Mouse (Mus musculus): ENCODE results near the gene Cep295nl.
A peak's percentile ranks its signal among the peaks of the same experiment; 100 is the strongest.
"Not testable (repeated sequence)": the region's sequence is repeated elsewhere in the genome, so short reads cannot be mapped to it uniquely, and the experiment has no call there.

The Cep295nl gene

GRCm38 (mm10) chr11:118342400-118342981, at the start of gene Cep295nl:
Gene Cep295nl (minus strand): TSS chr11:118342500.
- DNase-seq = no peak

GRCm38 (mm10) chr11:118387816-118388215, 45.5 kb upstream of the Cep295nl start:
- not testable (repeated sequence) for DNase-seq

GRCm38 (mm10) chr11:118379251-118380009, 37.1 kb upstream of the Cep295nl start:
- peak; percentile 81 for DNase-seq

- DNase-seq = no peak
These were observed 36.4 kb upstream of the Cep295nl start for GRCm38 (mm10) chr11:118378656-118379055.

- not testable (repeated sequence) for DNase-seq
These were observed 34.0 kb upstream of the Cep295nl start for GRCm38 (mm10) chr11:118376323-118376722.

- DNase-seq = no peak
These were observed 33.6 kb upstream of the Cep295nl start for GRCm38 (mm10) chr11:118375881-118376280.

GRCm38 (mm10) chr11:118375461-118375860, 33.2 kb upstream of the Cep295nl start:
- no peak for DNase-seq

- no peak for DNase-seq
These were observed 32.7 kb upstream of the Cep295nl start for GRCm38 (mm10) chr11:118375006-118375405.

GRCm38 (mm10) chr11:118374506-118374905, 32.2 kb upstream of the Cep295nl start:
- DNase-seq = no peak

GRCm38 (mm10) chr11:118372641-118373040, 30.3 kb upstream of the Cep295nl start:
- DNase-seq = no peak

- DNase-seq = no peak
These were observed 29.6 kb upstream of the Cep295nl start for GRCm38 (mm10) chr11:118371876-118372275.

- no peak for DNase-seq
These were observed 27.4 kb upstream of the Cep295nl start for GRCm38 (mm10) chr11:118369657-118370056.

- no peak for DNase-seq
These were observed 27.0 kb upstream of the Cep295nl start for GRCm38 (mm10) chr11:118369251-118369650.

- DNase-seq = no peak
These were observed 26.0 kb upstream of the Cep295nl start for GRCm38 (mm10) chr11:118368330-118368729.

GRCm38 (mm10) chr11:118366559-118366958, 24.3 kb upstream of the Cep295nl start:
- no peak for DNase-seq

GRCm38 (mm10) chr11:118366108-118366507, 23.8 kb upstream of the Cep295nl start:
- DNase-seq = no peak

GRCm38 (mm10) chr11:118365171-118365570, 22.9 kb upstream of the Cep295nl start:
- DNase-seq = peak; percentile 39

GRCm38 (mm10) chr11:118364021-118364420, 21.7 kb upstream of the Cep295nl start:
- DNase-seq = no peak

GRCm38 (mm10) chr11:118362971-118363518, 20.7 kb upstream of the Cep295nl start:
- DNase-seq = no peak

- no peak for DNase-seq
These were observed 20.2 kb upstream of the Cep295nl start for GRCm38 (mm10) chr11:118362501-118362900.

GRCm38 (mm10) chr11:118360907-118361341, 18.6 kb upstream of the Cep295nl start:
- no peak for DNase-seq

- no peak for DNase-seq
These were observed 18.2 kb upstream of the Cep295nl start for GRCm38 (mm10) chr11:118360491-118360890.

- no peak for DNase-seq
These were observed 13.3 kb upstream of the Cep295nl start, which contains the start of gene Timp2 for GRCm38 (mm10) chr11:118355640-118356039. Gene Timp2 (minus strand): TSS chr11:118355740.

GRCm38 (mm10) chr11:118355205-118355604, 12.9 kb upstream of the Cep295nl start:
- peak; percentile 89 for DNase-seq

All from right cerebral cortex, adult 18-20 months (tissue).